Mouse (Mus musculus) liver, embryonic 12.5 days (tissue): ENCODE measurements around the gene 1600012H06Rik. TPM values are rescaled to one million over a fixed set of nuclear protein-coding genes. Genes with fewer than 3 reads are reported as not detected.
"Not testable (repeated sequence)": the region's sequence is repeated elsewhere in the genome, so short reads cannot be mapped to it uniquely, and the experiment has no call there.

Experiments
- ATAC-seq: fragments of 200-750 bp; cut with Nextera tagmentation; 2 replicates; pipeline ENCODE4 v1.8.0; 2017; ENCODE audit warnings: moderate number of reproducible peaks, mild to moderate bottlenecking, moderate library complexity
- H3K27ac ChIP-seq: fragments of 300-500 bp; sonication (generic); 2 replicates; pipeline ENCODE4 v1.5.1; 2016; ENCODE audit warnings: mild to moderate bottlenecking
- H3K27me3 ChIP-seq: fragments of 300-500 bp; sonication (generic); replicated peaks from 2 replicates; pipeline ENCODE4 v1.6.1; 2016; ENCODE audit warnings: mild to moderate bottlenecking, moderate library complexity
- H3K36me3 ChIP-seq: fragments of 300-500 bp; sonication (generic); 2 replicates; pipeline ENCODE4 v1.6.1; 2016; ENCODE audit warnings: mild to moderate bottlenecking, moderate library complexity
- H3K4me1 ChIP-seq: fragments of 300-500 bp; sonication (generic); 2 replicates; pipeline ENCODE4 v1.6.1; 2016
- H3K4me2 ChIP-seq: fragments of 300-500 bp; sonication (generic); 2 replicates; pipeline ENCODE4 v1.6.1; 2016; ENCODE audit warnings: mild to moderate bottlenecking, moderate library complexity
- H3K4me3 ChIP-seq: fragments of 300-500 bp; sonication (generic); 2 replicates; pipeline ENCODE4 v1.5.1; 2016; ENCODE audit warnings: mild to moderate bottlenecking, moderate library complexity
- H3K9ac ChIP-seq: fragments of 300-500 bp; sonication (generic); 2 replicates; pipeline ENCODE4 v1.6.1; 2016; ENCODE audit warnings: mild to moderate bottlenecking, moderate library complexity
- H3K9me3 ChIP-seq: fragments of 300-500 bp; sonication (generic); replicated peaks from 2 replicates; pipeline ENCODE4 v1.6.1; 2016; ENCODE audit warnings: mild to moderate bottlenecking, moderate library complexity
- WGBS: fragments of 180-500 bp; shearing (Covaris S2); methylation state at CpG from one replicate; pipeline ENCODE4 v1.1.7; 2016; ENCODE audit not compliant: insufficient replicate concordance; 5-methylcytosine and 5-hydroxymethylcytosine counted together
- polyA plus RNA-seq: library from polyadenylated mRNA; unstranded; fragments of >200 nt; fragmentation: Nextera tagmentation; extraction: Ambion mirVana; gene quantifications from 2 replicates; pipeline ENCODE4 v1.2.1, GENCODE M21; 2016

1600012H06Rik gene
- polyA plus RNA-seq, 1 experiment from 2014 or later: 15.3 TPM

- H3K36me3 ChIP-seq, H3K27me3 ChIP-seq, H3K27ac ChIP-seq, H3K9ac ChIP-seq, H3K4me2 ChIP-seq, ATAC-seq, H3K4me1 ChIP-seq, H3K9me3 ChIP-seq, H3K4me3 ChIP-seq: not testable (repeated sequence)
- 76% methylated on average over 4 of the region's 5 CpGs for WGBS
Measured at GRCm38 (mm10) chr17:14990116-14990702, 47.2 kb downstream of the 1600012H06Rik start.

GRCm38 (mm10) chr17:14992522-14993138 lies 49.6 kb downstream of the 1600012H06Rik start:
- ATAC-seq: peak; percentile 73
- H3K27ac ChIP-seq, H3K9ac ChIP-seq, H3K27me3 ChIP-seq, H3K4me2 ChIP-seq, H3K36me3 ChIP-seq, H3K4me3 ChIP-seq, H3K4me1 ChIP-seq, H3K9me3 ChIP-seq: not testable (repeated sequence)
- WGBS: no CpG with 5 or more reads among the region's 98 CpGs

- not testable (repeated sequence) for H3K27me3 ChIP-seq
- whole genome bisulfite sequencing: no CpG with 5 or more reads among the region's 47 CpGs
Measured at GRCm38 (mm10) chr17:14993139-14993832, 50.3 kb downstream of the 1600012H06Rik start.

GRCm38 (mm10) chr17:14994140-14994539 lies 51.2 kb downstream of the 1600012H06Rik start:
- H3K27me3 ChIP-seq, H3K9ac ChIP-seq, H3K4me1 ChIP-seq, H3K27ac ChIP-seq, H3K9me3 ChIP-seq, H3K36me3 ChIP-seq, H3K4me2 ChIP-seq, H3K4me3 ChIP-seq: not testable (repeated sequence)
- peak; percentile 21; the same call in 1 of the 2 replicates for ATAC-seq
- no CpG with 5 or more reads among the region's 5 CpGs for WGBS

More at GRCm38 (mm10) chr17:14993139-14993832, 50.3 kb downstream of the 1600012H06Rik start:
- not testable (repeated sequence) for H3K36me3 ChIP-seq, H3K9ac ChIP-seq, H3K4me3 ChIP-seq, H3K4me2 ChIP-seq, H3K4me1 ChIP-seq, H3K27ac ChIP-seq, H3K9me3 ChIP-seq
- ATAC-seq: peak; percentile 61

GRCm38 (mm10) chr17:15000047-15000446 lies 57.1 kb downstream of the 1600012H06Rik start:
- H3K9ac ChIP-seq, H3K27ac ChIP-seq, H3K4me1 ChIP-seq, H3K9me3 ChIP-seq, H3K4me2 ChIP-seq, H3K36me3 ChIP-seq, H3K4me3 ChIP-seq, H3K27me3 ChIP-seq: not testable (repeated sequence)
- ATAC-seq: peak; percentile 81
- WGBS: no CpG with 5 or more reads among the region's 4 CpGs

- not testable (repeated sequence) for H3K4me2 ChIP-seq, H3K27me3 ChIP-seq, H3K9me3 ChIP-seq, H3K4me3 ChIP-seq, H3K9ac ChIP-seq, H3K4me1 ChIP-seq, H3K36me3 ChIP-seq, H3K27ac ChIP-seq
- peak; percentile 34; the same call in 1 of the 2 replicates for ATAC-seq
- no CpG with 5 or more reads among the region's 3 CpGs for WGBS
Measured at GRCm38 (mm10) chr17:15009088-15009487, 66.1 kb downstream of the 1600012H06Rik start.

Other genes starting within 250 kb of the 1600012H06Rik start
- 0.84 and 0.98 TPM in 2 replicates for gene Thbs2, start 248.9 kb upstream of the 1600012H06Rik start, polyA plus RNA-seq
- gene Wdr27, start within 50 bp of the 1600012H06Rik start, polyA plus RNA-seq: 1.6 and 2.1 TPM in 2 replicates
- 119 TPM in 2 replicates for gene Phf10, start 18.1 kb downstream of the 1600012H06Rik start, polyA plus RNA-seq
- gene 9030025P20Rik, start 35.3 kb downstream of the 1600012H06Rik start, polyA plus RNA-seq: 6.2 and 7.1 TPM in 2 replicates
- gene Gm3417, start 35.6 kb downstream of the 1600012H06Rik start, polyA plus RNA-seq: 0.97 and 2.9 TPM in 2 replicates
- gene Gm3435, start 67.0 kb downstream of the 1600012H06Rik start, polyA plus RNA-seq: 4.2 and 4.9 TPM in 2 replicates
- 48.1 and 48.2 TPM in 2 replicates for gene Ermard, start 98.0 kb downstream of the 1600012H06Rik start, polyA plus RNA-seq
- gene Tcte3, start 98.3 kb downstream of the 1600012H06Rik start, polyA plus RNA-seq: 3.1 and 3.5 TPM in 2 replicates
- 4.1 and 5.0 TPM in 2 replicates for gene Gm3448, start 98.4 kb downstream of the 1600012H06Rik start, polyA plus RNA-seq